Mouse (Mus musculus) bone marrow, adult 2 months (tissue): ENCODE data around the gene Anxa11. TPM values are rescaled to one million over a fixed set of nuclear protein-coding genes. Genes with fewer than 3 reads are reported as not detected.

ENCODE experiments used
- H3K27ac ChIP-seq: fragments of 200-500 bp; 2 replicates; pipeline ENCODE4 v1.5.1; 2012; ENCODE audit warnings: low read depth, mild to moderate bottlenecking, control low read depth, inconsistent platforms, low read length; ENCODE audit not compliant: control insufficient read depth, poor library complexity, insufficient read depth
- H3K4me1 ChIP-seq: fragments of 200-500 bp; 2 replicates; pipeline ENCODE4 v1.6.1; 2011; ENCODE audit warnings: low read length; ENCODE audit not compliant: control insufficient read depth, insufficient read depth
- H3K4me3 ChIP-seq: fragments of 200-500 bp; replicated peaks from 2 replicates; pipeline ENCODE3; 2011; ENCODE audit warnings: mild to moderate bottlenecking, low read depth, low read length, control low read depth; ENCODE audit not compliant: control insufficient read depth
- CTCF ChIP-seq: fragments of 200-500 bp; IDR thresholded peaks from 2 replicates; pipeline ENCODE4 v1.5.1; 2011; ENCODE audit warnings: low read length, control low read depth; ENCODE audit not compliant: control insufficient read depth, insufficient read depth
- POLR2A ChIP-seq: fragments of 200-500 bp; IDR thresholded peaks from 2 replicates; pipeline ENCODE4 v1.6.1; 2011; ENCODE audit warnings: low read depth, mild to moderate bottlenecking, control low read depth, low read length, borderline replicate concordance; ENCODE audit not compliant: control insufficient read depth
- WGBS: fragments of 180-500 bp; shearing (Covaris S2); methylation state at CpG from one replicate; pipeline ENCODE4 v1.1.7; 2018; 5-methylcytosine and 5-hydroxymethylcytosine counted together
- polyA plus RNA-seq: library from polyadenylated mRNA; stranded (reverse); fragments of >200 nt; gene quantifications from 2 replicates; pipeline ENCODE4 v1.2.4, GENCODE M21; 2011; ENCODE audit warnings: low replicate concordance; ENCODE audit not compliant: missing spikeins, insufficient read depth, insufficient read length

Gene Anxa11
- polyA plus RNA-seq = 19.9 and 43.0 TPM in 2 replicates

DNA sequence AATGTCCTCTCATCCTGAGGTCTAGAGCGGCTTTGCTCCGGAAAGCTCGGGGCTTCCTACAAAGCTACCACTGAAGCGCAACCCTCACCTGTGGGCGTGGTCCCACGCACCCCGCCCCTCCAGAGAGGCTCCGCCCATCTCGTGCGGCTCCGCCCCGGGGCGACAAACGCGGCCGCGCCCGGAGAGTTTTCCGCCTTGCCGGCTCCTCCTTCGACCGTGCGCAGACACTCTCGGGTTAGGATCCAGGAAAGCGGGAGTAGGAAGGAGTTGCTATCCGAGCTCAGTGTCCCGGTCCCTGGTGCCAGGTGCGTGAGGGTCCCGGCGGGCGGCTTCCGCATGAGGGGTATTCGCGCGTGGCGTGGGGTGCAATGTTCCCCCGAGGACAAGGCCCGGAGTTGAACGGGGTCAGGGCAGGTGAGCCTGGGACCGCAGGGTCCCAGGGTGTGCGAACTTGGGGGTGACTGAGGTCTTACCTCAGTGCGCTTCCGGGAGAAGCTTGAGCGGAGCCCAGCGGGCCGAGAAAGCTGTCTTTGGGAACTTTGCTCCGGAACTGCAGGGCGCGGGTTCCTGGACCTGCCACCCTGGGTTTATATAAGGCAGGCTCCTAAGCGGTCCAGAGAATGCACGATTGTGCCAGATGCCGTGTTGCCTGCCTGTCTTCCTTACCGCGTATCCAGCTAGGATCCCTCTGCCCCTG is at the start of gene Anxa11:
Gene Anxa11 (plus strand): TSS at position 166 of the 697 bp plus-strand sequence.
- H3K4me3 ChIP-seq = peak within 1 kb of the TSS; percentile 76
- H3K4me1 ChIP-seq = peaks cover 2% of the 10 kb centered on the region; the same call in 1 of the 2 replicates
- WGBS = under 1% methylated on average over 54 of the region's 54 CpGs
- TF ChIP-seq POLR2A (peak; percentile 79; the same call in 1 of the 2 replicates), CTCF (no peak)
- H3K27ac ChIP-seq = peak within 1 kb of the TSS; percentile 80

GRCm38 (mm10) chr14:25794331-25794730 is 47.6 kb upstream of the Anxa11 start:
- H3K4me1 ChIP-seq = peaks cover 2% of the 10 kb centered on the region
- no peak overlapping the region for H3K4me3 ChIP-seq
- TF ChIP-seq POLR2A (no peak), CTCF (no peak)
- no peak overlapping the region for H3K27ac ChIP-seq
- 90% methylated on average over 2 of the region's 2 CpGs for WGBS

- Histone ChIP-seq H3K4me1 (peaks cover 2% of the 10 kb centered on the region), H3K27ac (no peak overlapping the region), H3K4me3 (no peak overlapping the region)
- TF ChIP-seq CTCF (no peak), POLR2A (no peak)
- WGBS = 79% methylated on average over 6 of the region's 6 CpGs
These were observed 46.9 kb upstream of the Anxa11 start for GRCm38 (mm10) chr14:25795067-25795466.

DNA sequence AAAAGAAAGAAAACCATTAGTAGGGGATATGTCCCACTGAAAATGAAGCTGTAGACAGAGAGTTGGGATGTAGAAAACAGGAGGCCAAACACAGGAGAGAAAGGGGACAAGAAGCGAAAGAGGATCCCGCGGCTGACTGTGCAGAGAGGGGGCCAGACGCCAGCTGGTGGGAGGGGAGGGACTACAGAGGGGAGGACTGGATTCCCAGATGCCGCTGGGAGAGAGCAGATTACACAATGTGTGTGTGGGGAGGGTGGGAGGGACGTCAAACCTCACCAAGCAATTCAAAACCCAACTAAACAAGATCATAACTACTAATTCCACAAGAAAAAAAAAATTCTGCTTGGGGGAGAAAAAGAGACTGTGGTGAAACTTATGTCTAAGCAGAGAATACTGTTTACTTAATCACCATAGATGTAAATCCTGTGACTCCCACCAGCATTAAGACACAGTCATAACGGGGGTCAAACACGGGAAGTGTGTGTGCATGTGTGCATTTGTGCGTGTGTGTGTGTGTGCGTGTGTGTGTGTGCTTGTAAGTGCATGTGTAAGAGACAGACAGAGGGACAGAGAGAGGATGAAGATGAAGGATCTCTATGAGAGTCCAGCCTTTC is 46.3 kb upstream of the Anxa11 start:
- peaks cover 2% of the 10 kb centered on the region for H3K4me1 ChIP-seq
- no peak overlapping the region for H3K4me3 ChIP-seq
- 38% methylated on average over 10 of the region's 10 CpGs for WGBS
- TF ChIP-seq CTCF = no peak
- no peak for TF ChIP-seq POLR2A
- H3K27ac ChIP-seq = no peak overlapping the region

DNA sequence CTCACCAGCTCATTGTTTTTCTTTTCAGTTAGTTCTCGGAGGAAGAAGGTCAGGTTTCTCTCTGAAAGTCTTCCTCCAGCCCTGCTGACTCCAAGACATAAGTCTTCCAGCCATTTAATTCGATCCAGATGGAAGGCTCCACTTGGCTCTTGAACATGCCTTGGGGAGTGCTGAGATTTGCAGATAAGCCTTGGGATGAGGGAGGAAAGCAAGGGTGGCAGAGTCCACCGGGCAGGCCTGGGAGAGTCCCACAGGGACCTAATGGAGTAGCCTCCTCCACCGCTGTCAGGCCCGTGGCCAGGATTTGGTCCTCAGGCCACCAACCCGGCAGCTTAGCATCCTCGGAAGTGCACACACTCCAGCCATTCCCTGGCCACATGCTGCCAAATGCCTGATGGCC is 45.3 kb upstream of the Anxa11 start:
- no peak overlapping the region for H3K27ac ChIP-seq
- H3K4me3 ChIP-seq = no peak overlapping the region
- no peak for TF ChIP-seq POLR2A
- no peak for TF ChIP-seq CTCF
- WGBS = 85% methylated on average over 7 of the region's 7 CpGs
- H3K4me1 ChIP-seq = no peaks in the 10 kb centered on the region; the same call in none of the 2 replicates

- 28% methylated on average over 19 of the region's 19 CpGs for WGBS
- Histone ChIP-seq H3K4me3 (no peak overlapping the region), H3K27ac (no peak overlapping the region), H3K4me1 (no peaks in the 10 kb centered on the region; the same call in none of the 2 replicates)
- TF ChIP-seq POLR2A (no peak), CTCF (peak; percentile 87)
These were observed 41.6 kb upstream of the Anxa11 start for GRCm38 (mm10) chr14:25800166-25800960.

- Histone ChIP-seq H3K4me3 (no peak overlapping the region), H3K4me1 (no peaks in the 10 kb centered on the region), H3K27ac (no peak overlapping the region)
- no peak for TF ChIP-seq POLR2A
- no peak for TF ChIP-seq CTCF
These were observed 39.4 kb upstream of the Anxa11 start for GRCm38 (mm10) chr14:25802511-25802910.
